Mouse (Mus musculus) MEL (cell line): ENCODE results near the gene Crhr2. TPM values are rescaled to one million over a fixed set of nuclear protein-coding genes. Genes with fewer than 3 reads are reported as not detected.

ENCODE experiments used
- DNase-seq: peaks from one replicate; pipeline ENCODE4 v3.0.0; 2011; ENCODE audit warnings: low read depth, low spot score
- H3K27ac ChIP-seq: 2 replicates; pipeline ENCODE4 v1.5.1; 2012; ENCODE audit warnings: low read depth, mild to moderate bottlenecking, control low read depth, low read length, moderate library complexity; ENCODE audit not compliant: control insufficient read depth
- H3K27me3 ChIP-seq, 2 experiments: fragments of 150-350 bp in 1 of 2; sonication (generic) in 1 of 2; 2 replicates each; pipeline ENCODE4 v1.6.1; 2012; ENCODE audit warnings: low read length in 2 of 2, mild to moderate bottlenecking in 2 of 2, improper control_type of control experiment in 1 of 2, moderate library complexity in 1 of 2; ENCODE audit not compliant: insufficient read depth in 2 of 2, control insufficient read depth in 1 of 2
- H3K36me3 ChIP-seq, 2 experiments: 2 replicates each; pipeline ENCODE4 v1.6.1; 2012 to 2014; ENCODE audit warnings: low read length in 2 of 2, improper control_type of control experiment in 1 of 2, inconsistent platforms in 1 of 2, mild to moderate bottlenecking in 1 of 2; ENCODE audit not compliant: insufficient read depth in 2 of 2, control insufficient read depth in 1 of 2
- H3K4me1 ChIP-seq, 2 experiments: fragments of 150-350 bp in 1 of 2; sonication (generic) in 1 of 2; 2 replicates each; pipeline ENCODE4 v1.6.1; 2012; ENCODE audit warnings: low read length in 2 of 2, improper control_type of control experiment in 1 of 2, mild to moderate bottlenecking in 1 of 2; ENCODE audit not compliant: insufficient read depth in 2 of 2, control insufficient read depth in 1 of 2
- H3K4me3 ChIP-seq, 2 experiments: fragments of 150-350 bp in 1 of 2; sonication (generic) in 1 of 2; 2 replicates each; pipeline ENCODE4 v1.5.1; 2012; ENCODE audit warnings: low read depth in 2 of 2, low read length in 2 of 2, mild to moderate bottlenecking in 2 of 2, moderate library complexity in 2 of 2, control low read depth in 1 of 2, improper control_type of control experiment in 1 of 2; ENCODE audit not compliant: control insufficient read depth in 1 of 2, insufficient read depth in 1 of 2
- H3K79me2 ChIP-seq: 2 replicates; pipeline ENCODE4 v1.6.1; 2012; ENCODE audit warnings: mild to moderate bottlenecking, low read length, moderate library complexity; ENCODE audit not compliant: control insufficient read depth, poor library complexity, insufficient read depth
- H3K9ac ChIP-seq: 2 replicates; pipeline ENCODE4 v1.6.1; 2012; ENCODE audit warnings: low read depth, mild to moderate bottlenecking, control low read depth, low read length, moderate library complexity; ENCODE audit not compliant: control insufficient read depth, poor library complexity, severe bottlenecking
- H3K9me3 ChIP-seq: fragments of 150-350 bp; sonication (generic); replicated peaks from 2 replicates; pipeline ENCODE4 v1.6.1; 2012; ENCODE audit warnings: mild to moderate bottlenecking, low read length, improper control_type of control experiment, moderate library complexity; ENCODE audit not compliant: insufficient read depth
- BHLHE40 ChIP-seq: IDR thresholded peaks from 2 replicates; pipeline ENCODE4 v1.6.1; 2012; ENCODE audit warnings: low read depth, mild to moderate bottlenecking, inconsistent platforms, low read length, improper control_type of control experiment, borderline replicate concordance
- E2F4 ChIP-seq: IDR thresholded peaks from 2 replicates; pipeline ENCODE4 v1.6.1; 2011; ENCODE audit warnings: low read depth, low read length, improper control_type of control experiment, borderline replicate concordance
- ETS1 ChIP-seq: IDR thresholded peaks from 2 replicates; pipeline ENCODE4 v1.6.1; 2012; ENCODE audit warnings: low read depth, mild to moderate bottlenecking, inconsistent platforms, low read length, improper control_type of control experiment, moderate library complexity
- JUND ChIP-seq: IDR thresholded peaks from 2 replicates; pipeline ENCODE4 v1.6.1; 2011; ENCODE audit warnings: low read depth, mild to moderate bottlenecking, improper control_type of control experiment, low read length
- KAT2A ChIP-seq: conservative IDR thresholded peaks from 2 replicates; pipeline ENCODE4 v1.6.1; 2012; ENCODE audit warnings: low read depth, low read length, improper control_type of control experiment, inconsistent platforms
- MAFK ChIP-seq: IDR thresholded peaks from 2 replicates; pipeline ENCODE4 v1.6.1; 2011; ENCODE audit warnings: low read depth, mild to moderate bottlenecking, low read length, improper control_type of control experiment, borderline replicate concordance
- MXI1 ChIP-seq: IDR thresholded peaks from 2 replicates; pipeline ENCODE4 v1.6.1; 2011; ENCODE audit warnings: mild to moderate bottlenecking, low read depth, low read length, improper control_type of control experiment
- MYC ChIP-seq: IDR thresholded peaks from 2 replicates; pipeline ENCODE4 v1.6.1; 2011; ENCODE audit warnings: low read depth, mild to moderate bottlenecking, low read length, improper control_type of control experiment, moderate library complexity
- POLR2A ChIP-seq, 2 experiments: IDR thresholded peaks; 2 replicates each; pipeline ENCODE4 v1.6.1; 2011 to 2012; ENCODE audit warnings: low read length in 2 of 2, mild to moderate bottlenecking in 2 of 2, control low read depth in 1 of 2, improper control_type of control experiment in 1 of 2, low read depth in 1 of 2, moderate library complexity in 1 of 2; ENCODE audit not compliant: control insufficient read depth in 1 of 2, insufficient read depth in 1 of 2, poor library complexity in 1 of 2
- SMC3 ChIP-seq: IDR thresholded peaks from 2 replicates; pipeline ENCODE4 v1.6.1; 2011; ENCODE audit warnings: low read depth, low read length, improper control_type of control experiment
- TAL1 ChIP-seq: IDR thresholded peaks from 2 replicates; pipeline ENCODE4 v1.6.1; 2012; ENCODE audit warnings: mild to moderate bottlenecking, inconsistent platforms, low read length, moderate library complexity, mixed read lengths
- TBP ChIP-seq: IDR thresholded peaks from 2 replicates; pipeline ENCODE4 v1.8.0; 2011; ENCODE audit warnings: low read depth, low read length, improper control_type of control experiment
- TCF12 ChIP-seq: IDR thresholded peaks from 2 replicates; pipeline ENCODE4 v1.6.1; 2014; ENCODE audit warnings: low read depth, mild to moderate bottlenecking, inconsistent platforms, low read length, improper control_type of control experiment, moderate library complexity
- USF1 ChIP-seq: IDR thresholded peaks from 2 replicates; pipeline ENCODE4 v1.6.1; 2014; ENCODE audit warnings: low read depth, mild to moderate bottlenecking, inconsistent platforms, low read length, improper control_type of control experiment, moderate library complexity
- USF2 ChIP-seq, 2 experiments: IDR thresholded peaks; 2 replicates each; pipeline ENCODE4 v1.6.1; 2011 to 2012; ENCODE audit warnings: improper control_type of control experiment in 2 of 2, low read length in 2 of 2, borderline replicate concordance in 1 of 2, inconsistent platforms in 1 of 2, low read depth in 1 of 2, mild to moderate bottlenecking in 1 of 2; ENCODE audit not compliant: insufficient read depth in 1 of 2
- ZC3H11A ChIP-seq: IDR thresholded peaks from 2 replicates; pipeline ENCODE4 v1.6.1; 2012; ENCODE audit warnings: low read depth, mild to moderate bottlenecking, inconsistent platforms, low read length, improper control_type of control experiment
- ZKSCAN1 ChIP-seq: IDR thresholded peaks from 2 replicates; pipeline ENCODE4 v1.6.1; 2012; ENCODE audit warnings: low read depth, mild to moderate bottlenecking, inconsistent platforms, low read length, improper control_type of control experiment, moderate library complexity
- polyA plus RNA-seq, 2 experiments: library from polyadenylated mRNA; stranded (reverse) in 1 of 2; unstranded in 1 of 2; fragments of >175 nt in 1 of 2; fragments of >200 nt in 1 of 2; gene quantifications; 2 replicates each; pipeline versions ENCODE4 v1.2.1 to v1.2.4; 2012; ENCODE audit warnings: low replicate concordance in 2 of 2, low read depth in 1 of 2; ENCODE audit not compliant: insufficient read length in 2 of 2, insufficient read depth in 1 of 2, missing spikeins in 1 of 2
- total RNA-seq: library from RNA; depleted of rRNA; stranded (reverse); fragments of 300-350 nt; gene quantifications from 2 replicates; pipeline ENCODE4 v1.2.3, GENCODE M21; 2012

Crhr2 gene
- total and polyA plus RNA-seq, 3 experiments = not detected

DNA sequence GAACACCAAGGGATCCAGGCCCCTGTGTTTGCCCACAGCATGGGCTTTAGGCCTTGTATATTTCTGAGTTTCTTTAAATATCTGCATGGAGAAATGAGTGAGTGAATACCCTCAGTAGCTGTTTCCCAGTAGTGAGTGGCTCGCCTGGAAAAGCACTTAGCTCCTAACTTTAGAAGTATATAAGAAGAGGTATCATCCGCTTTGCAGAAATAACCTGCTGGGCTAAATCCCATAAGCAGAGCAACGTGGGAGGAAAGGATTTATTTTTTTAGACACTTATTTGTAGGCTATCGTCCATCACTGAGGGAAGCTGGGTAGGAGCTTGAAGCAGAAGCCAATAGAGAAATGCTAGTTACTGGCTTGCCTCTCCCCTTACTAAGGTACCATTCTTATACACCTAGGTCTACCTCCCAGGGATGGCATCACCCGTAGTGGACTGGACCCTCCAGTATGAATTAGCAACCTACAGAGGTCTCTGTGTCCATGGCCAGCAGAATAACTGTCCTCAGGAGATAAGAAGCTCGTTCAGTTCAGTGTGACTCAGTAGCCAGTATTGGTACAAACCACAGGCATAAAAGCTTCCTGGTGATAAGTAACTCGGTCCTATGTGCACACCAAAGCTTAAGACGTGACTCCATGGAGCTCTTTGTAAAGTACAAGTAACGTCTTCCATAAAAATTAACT lies 68.9 kb downstream of the Crhr2 start:
- no peaks in the 10 kb centered on the region for H3K9me3 ChIP-seq
- H3K4me1 ChIP-seq = no peaks in the 10 kb centered on the region
- no peak for DNase-seq
- no peak overlapping the region for H3K27ac ChIP-seq
- no peak overlapping the region for H3K4me3 ChIP-seq
- no peaks in the 10 kb centered on the region for H3K27me3 ChIP-seq
- H3K79me2 ChIP-seq = no peaks in the 10 kb centered on the region; the same call in 1 of the 2 replicates
- H3K9ac ChIP-seq = no peak overlapping the region
- H3K36me3 ChIP-seq = peaks cover 0 to 55% of the 10 kb centered on the region in 2 experiments; a peak in 2 of 4 replicates
- TF ChIP-seq BHLHE40 (no peak), ZKSCAN1 (no peak)

DNA sequence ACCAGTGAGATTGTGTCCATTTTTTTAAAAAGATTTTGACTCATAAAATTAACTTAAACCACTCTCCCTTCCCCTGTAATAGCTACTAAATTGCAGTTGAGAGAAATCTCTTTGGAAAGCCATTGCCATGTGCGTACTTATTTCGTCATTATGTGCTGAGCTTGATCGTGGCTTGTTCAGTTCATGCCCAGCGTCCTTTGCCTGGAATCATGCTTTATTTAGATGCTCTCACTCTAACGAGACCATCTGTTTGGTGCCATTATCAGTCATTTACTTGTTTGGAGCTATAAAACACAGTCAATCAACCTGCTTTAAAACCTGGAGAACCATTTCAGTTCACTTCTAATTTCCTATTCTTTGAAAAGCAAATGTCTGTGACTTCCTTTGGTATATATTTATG lies 70.6 kb downstream of the Crhr2 start:
- no peak for DNase-seq
- H3K4me1 ChIP-seq = no peaks in the 10 kb centered on the region
- no peaks in the 10 kb centered on the region for H3K9me3 ChIP-seq
- no peaks in the 10 kb centered on the region for H3K27me3 ChIP-seq
- no peak overlapping the region for H3K9ac ChIP-seq
- H3K36me3 ChIP-seq = peaks cover 0 to 51% of the 10 kb centered on the region in 2 experiments; a peak in 2 of 4 replicates
- no peak overlapping the region for H3K27ac ChIP-seq
- TF ChIP-seq JUND (no peak), TAL1 (no peak), USF1 (no peak), MYC (no peak), KAT2A (no peak), BHLHE40 (no peak), E2F4 (no peak), ETS1 (no peak), ZC3H11A (no peak), POLR2A (IDR thresholded peaks at IDR 0.05; ENCODE audit: control insufficient read depth in 1 of 2, insufficient read depth in 1 of 2, low read depth in 1 of 2, low read length in 2 of 2, poor library complexity in 1 of 2) (no peak), SMC3 (no peak), MXI1 (no peak), TCF12 (no peak), MAFK (no peak), TBP (no peak), USF2 (IDR thresholded peaks at IDR 0.05; ENCODE audit: borderline replicate concordance in 1 of 2, insufficient read depth in 1 of 2, low read depth in 1 of 2, low read length in 2 of 2) (no peak)
- TF ChIP-seq, all 39 proteins: peak for 0
- no peaks in the 10 kb centered on the region; the same call in 1 of the 2 replicates for H3K79me2 ChIP-seq
- no peak overlapping the region for H3K4me3 ChIP-seq
